In genomic region chrX:159532811-159533462, GRCm38 (mm10) we compare ENCODE assay signal across 8 mouse cellular contexts. TPM values are rescaled to one million over a fixed set of nuclear protein-coding genes. Genes with fewer than 3 reads are reported as not detected.
DNase-seq lines count a peak whose midpoint lies in the region; ATAC-seq and TF ChIP-seq lines count a peak whose summit lies in the region.

No protein-coding gene starts in this region.

- H3K27me3 ChIP-seq in heart, embryonic 10.5 days (ENCODE audit: insufficient read depth, poor library complexity, severe bottlenecking): no peaks in the 10 kb centered on the region; the same call in 1 of the 2 replicates
- H3K27me3 ChIP-seq in hindbrain, embryonic 16.5 days (replicated peaks; ENCODE audit: control insufficient read depth, insufficient read depth, low read length): no peaks in the 10 kb centered on the region; the same call in 1 of the 2 replicates
- no peaks in the 10 kb centered on the region for H3K27me3 ChIP-seq in liver, embryonic 14.5 days (ENCODE audit: control insufficient read depth, insufficient read depth, low read length)

- no peaks in the 10 kb centered on the region for H3K36me3 ChIP-seq in heart, embryonic 10.5 days
- H3K36me3 ChIP-seq in ES-E14 (ENCODE audit: control insufficient read depth, insufficient read depth, low read length, poor library complexity, severe bottlenecking): no peaks in the 10 kb centered on the region; the same call in 1 of the 2 replicates
- H3K36me3 ChIP-seq in hindbrain, embryonic 16.5 days (ENCODE audit: control insufficient read depth, insufficient read depth, low read length): no peaks in the 10 kb centered on the region
- H3K36me3 ChIP-seq in liver, embryonic 14.5 days (replicated peaks; ENCODE audit: control insufficient read depth, insufficient read depth, low read depth): no peaks in the 10 kb centered on the region

- H3K4me1 ChIP-seq in heart, embryonic 10.5 days: no peaks in the 10 kb centered on the region
- peaks cover 0 to 3% of the 10 kb centered on the region in 2 experiments; a peak in 1 of 4 replicates for H3K4me1 ChIP-seq in ES-E14 (ENCODE audit: control insufficient read depth in 2 of 2, insufficient read depth in 2 of 2, low read length in 2 of 2, poor library complexity in 1 of 2)
- H3K4me1 ChIP-seq in embryonic fibroblast, embryonic 13.5 days (ENCODE audit: control insufficient read depth, insufficient read depth, low read length): no peaks in the 10 kb centered on the region
- no peaks in the 10 kb centered on the region; the same call in 1 of the 2 replicates for H3K4me1 ChIP-seq in hindbrain, embryonic 16.5 days (ENCODE audit: control insufficient read depth, insufficient read depth, low read depth, low read length)
- H3K4me1 ChIP-seq in liver, embryonic 14.5 days (replicated peaks; ENCODE audit: control insufficient read depth in 2 of 2, insufficient read depth in 2 of 2, low read length in 1 of 2): peaks cover 3 to 4% of the 10 kb centered on the region in 2 experiments; a peak in 2 of 4 replicates

- peak overlapping the region; percentile 59 for H3K4me2 ChIP-seq in hindbrain, embryonic 16.5 days (ENCODE audit: low read length)
- peak overlapping the region; percentile 66 for H3K4me2 ChIP-seq in liver, embryonic 14.5 days (ENCODE audit: low read depth)

- in situ Hi-C loops in ES-E14 (cut with MboI; ENCODE audit: low sequenced_read_pairs in 2 of 2, unreplicated experiment in 2 of 2): no loop called here

- peak overlapping the region; percentile 72 for H3K4me3 ChIP-seq in heart, embryonic 10.5 days
- H3K4me3 ChIP-seq in ES-E14 (ENCODE audit: insufficient read depth in 1 of 2, low read depth in 1 of 2, low read length in 2 of 2, poor library complexity in 1 of 2, severe bottlenecking in 1 of 2): peak overlapping the region; percentile 79 to 91
- H3K4me3 ChIP-seq in embryonic fibroblast, embryonic 13.5 days (ENCODE audit: insufficient read depth, low read length): peak overlapping the region; percentile 56
- H3K4me3 ChIP-seq in hindbrain, embryonic 16.5 days (ENCODE audit: low read length): peak overlapping the region; percentile 59
- peak overlapping the region; percentile 73 to 82 for H3K4me3 ChIP-seq in liver, embryonic 14.5 days (ENCODE audit: insufficient read depth in 1 of 2, low read depth in 2 of 2, low read length in 2 of 2)

- TF ChIP-seq POLR2A in embryonic fibroblast, embryonic 13.5 days (IDR thresholded peaks at IDR 0.05; ENCODE audit: low read depth, low read length): no peak

- peak; percentile 6; the same call in 1 of the 2 replicates for ATAC-seq in hindbrain, embryonic 16.5 days
- peak; percentile 70 for ATAC-seq in liver, embryonic 14.5 days (ENCODE audit: insufficient read depth)

- peak overlapping the region; percentile 86 for H3K9ac ChIP-seq in ES-E14 (ENCODE audit: insufficient read depth, low read depth, low read length, poor library complexity, severe bottlenecking)
- peak overlapping the region; percentile 71 for H3K9ac ChIP-seq in hindbrain, embryonic 16.5 days (ENCODE audit: low read depth, low read length)
- H3K9ac ChIP-seq in liver, embryonic 14.5 days (replicated peaks): peak overlapping the region; percentile 79

- no peak for DNase-seq in heart, embryonic 10.5 days (ENCODE audit: low spot score)
- no peak for DNase-seq in heart, postnatal 4 days
- DNase-seq in ES-E14 (ENCODE audit: low read depth, low spot score): no peak
- peak in 1 of 3 experiments; percentile 6 for DNase-seq in liver, embryonic 14.5 days (ENCODE audit: low read depth in 3 of 3, low spot score in 3 of 3)
- DNase-seq in skeletal muscle tissue, adult 2 months (ENCODE audit: low read depth, low spot score): peak; percentile 4
- DNase-seq in yolk sac, embryonic 10.5 days (ENCODE audit: low spot score): no peak

- TF ChIP-seq CTCF in embryonic fibroblast, embryonic 13.5 days (IDR thresholded peaks at IDR 0.05; ENCODE audit: borderline replicate concordance, insufficient read depth, low read length): no peak
- TF ChIP-seq CTCF in liver, embryonic 14.5 days (IDR thresholded peaks at IDR 0.05; ENCODE audit: low read depth): no peak

- H3K27ac ChIP-seq in heart, embryonic 10.5 days: peak overlapping the region; percentile 87
- H3K27ac ChIP-seq in ES-E14 (ENCODE audit: insufficient read depth, low read depth, low read length, poor library complexity, severe bottlenecking): peak overlapping the region; percentile 83
- H3K27ac ChIP-seq in embryonic fibroblast, embryonic 13.5 days (ENCODE audit: insufficient read depth, low read length): peak overlapping the region; percentile 27; the same call in 1 of the 2 replicates
- H3K27ac ChIP-seq in hindbrain, embryonic 16.5 days (ENCODE audit: low read depth, low read length): peak overlapping the region; percentile 75
- peak overlapping the region; percentile 66 for H3K27ac ChIP-seq in liver, embryonic 14.5 days

- 18% methylated on average over 53 of the region's 56 CpGs for WGBS in heart, embryonic 10.5 days
- 35% methylated on average over 23 of the region's 56 CpGs for WGBS in hindbrain, embryonic 16.5 days
- whole genome bisulfite sequencing in liver, embryonic 14.5 days (ENCODE audit: insufficient replicate concordance): 14% methylated on average over 29 of the region's 56 CpGs

- no peak for TF ChIP-seq EP300 in liver, embryonic 14.5 days (IDR thresholded peaks at IDR 0.05; ENCODE audit: low read depth)

- H3K9me3 ChIP-seq in heart, embryonic 10.5 days: no peaks in the 10 kb centered on the region
- H3K9me3 ChIP-seq in ES-E14 (ENCODE audit: control insufficient read depth, insufficient read depth, low read depth, low read length): no peaks in the 10 kb centered on the region
- no peaks in the 10 kb centered on the region for H3K9me3 ChIP-seq in hindbrain, embryonic 16.5 days (ENCODE audit: control insufficient read depth, low read length)
- H3K9me3 ChIP-seq in liver, embryonic 14.5 days (ENCODE audit: control insufficient read depth, low read length): no peaks in the 10 kb centered on the region

TF ChIP-seq in ES-E14, 5 proteins besides CTCF, POLR2A, EP300 and RAD21:
- 0 out of 2 replicates have a peak, but pooled peaks have one; percentile 11 for TF ChIP-seq ZNF384 (IDR thresholded peaks at IDR 0.05; ENCODE audit: low read depth, low read length)
- no peak for TF ChIP-seq ZC3H11A (IDR thresholded peaks at IDR 0.05; ENCODE audit: borderline replicate concordance, low read depth, low read length)
TF ChIP-seq in ES-E14: peak in this region for 1.

RNA-seq across cellular contexts. Expression of gene Bclaf3, which starts 6.4 kb away (rescaled TPM):
- polyA plus RNA-seq in heart, embryonic 10.5 days (2016; fragmentation: Nextera tagmentation; extraction: Ambion mirVana): 16.7 and 18.5 TPM in 2 replicates
- 1 to 10 TPM; 7.8 to 8.3 TPM for total RNA-seq in heart, postnatal 4 days (2021)
- 50.7 and 55.2 TPM in 2 replicates for total RNA-seq in ES-E14 (2012; rRNA removed)
- polyA plus RNA-seq in embryonic fibroblast, embryonic 13.5 days (2011; ENCODE audit: insufficient read length, low read depth, missing spikeins): 17.6 and 24.5 TPM in 2 replicates
- polyA plus RNA-seq in hindbrain, embryonic 16.5 days (2015; fragmentation: Nextera tagmentation; extraction: Ambion mirVana): 20.8 TPM in 2 replicates
- polyA plus RNA-seq in liver, embryonic 14.5 days (2012; rRNA removed): 3.8 and 5.8 TPM in 2 replicates
- 6.6 and 8.6 TPM in 2 replicates for polyA plus RNA-seq in liver, embryonic 14.5 days (2014; fragmentation: Nextera tagmentation; extraction: Ambion mirVana)

Comparison
In these comparisons a context has a peak if more than half of its experiments do, and no peak if none do; other contexts are left out.
1. H3K27ac ChIP-seq: peak in every context shown above with its lines; median percentile 87 in heart, embryonic 10.5 days; 83 in ES-E14; 75 in hindbrain, embryonic 16.5 days; 66 in liver, embryonic 14.5 days; 27 in embryonic fibroblast, embryonic 13.5 days.